Mouse (Mus musculus) ovary, postnatal 36 days (tissue): ENCODE results near the gene Carhsp1.

ENCODE experiments used
- DNase-seq: peaks from one replicate; pipeline ENCODE4 v3.0.0; 2022; ENCODE audit warnings: low spot score, mixed read lengths

The Carhsp1 gene

DNA sequence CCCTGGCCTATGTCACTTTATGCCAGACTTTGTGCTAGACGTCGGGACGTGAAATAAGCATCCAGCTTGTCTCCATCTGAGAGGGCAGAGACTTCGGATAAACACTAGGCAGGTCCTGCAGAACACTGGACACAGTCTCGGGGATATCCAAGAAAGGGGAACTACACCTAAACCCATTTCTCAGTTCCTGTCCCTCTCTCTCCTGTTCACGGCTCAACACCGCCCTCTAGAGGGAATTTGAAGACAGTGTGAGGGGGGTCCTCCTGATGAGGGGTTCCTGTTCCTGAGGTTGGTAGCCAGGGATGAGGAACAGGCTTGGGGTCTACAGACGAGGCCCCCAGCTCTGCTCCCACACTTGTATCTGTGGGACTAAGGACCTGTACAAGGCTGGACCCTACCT is 2.2 kb upstream of the Carhsp1 start:
- no peak for DNase-seq

DNA sequence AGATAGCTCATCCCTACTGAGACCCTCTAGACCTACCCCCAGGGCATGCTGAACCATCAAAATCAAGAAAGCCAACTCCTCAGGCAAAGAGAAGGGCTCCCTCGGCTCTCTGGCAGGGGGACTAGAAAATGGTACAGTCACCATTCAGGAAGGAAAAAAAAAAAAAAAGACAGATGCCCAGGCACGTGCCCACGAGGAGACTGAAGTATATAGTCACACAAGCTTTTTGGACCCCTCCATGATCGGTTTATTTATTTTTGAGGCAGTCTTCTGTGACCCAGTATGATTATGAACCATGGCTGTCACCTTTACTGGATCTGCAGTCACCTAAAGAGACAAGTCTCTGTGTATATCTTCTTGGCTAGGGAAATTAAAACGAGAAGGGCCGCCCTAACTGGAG is 1.4 kb upstream of the Carhsp1 start:
- no peak for DNase-seq

DNA sequence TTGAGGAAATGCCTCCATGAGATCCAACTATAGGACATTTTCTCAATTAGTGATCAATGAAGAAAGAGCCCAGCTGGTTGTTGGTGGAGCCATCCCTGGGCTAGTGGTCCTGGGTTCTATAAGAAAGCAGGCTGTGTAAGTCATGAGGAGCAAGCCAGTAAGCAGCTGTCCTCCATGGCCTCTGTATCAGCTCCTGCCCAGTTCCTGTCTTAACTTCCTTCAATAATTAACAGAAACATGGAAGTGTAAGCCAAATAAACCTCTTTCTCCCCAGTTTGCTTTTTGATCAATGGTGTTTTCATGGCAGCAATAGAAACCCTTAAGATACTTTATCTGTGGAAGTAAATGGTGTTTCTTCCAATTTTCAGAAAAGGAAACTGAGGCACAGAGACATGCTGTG is 856 bp upstream of the Carhsp1 start:
- no peak for DNase-seq

DNA sequence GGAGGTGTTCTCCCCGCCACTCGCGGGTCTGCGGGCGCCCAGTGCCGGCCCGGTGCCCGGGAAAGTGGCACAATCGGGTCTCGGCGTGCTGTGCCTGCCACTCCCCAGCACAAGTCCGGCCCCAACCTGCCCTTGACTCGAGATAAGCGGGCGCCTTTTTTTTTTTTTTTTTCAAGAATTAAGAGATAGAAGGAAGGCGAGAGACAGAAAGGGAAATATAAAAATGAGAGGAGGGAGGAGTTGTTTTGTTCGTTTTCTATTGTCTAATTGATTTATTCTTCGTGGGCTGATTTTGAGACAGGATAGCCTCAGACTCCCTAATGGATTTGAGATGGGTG is 364 bp upstream of the Carhsp1 start:
- DNase-seq: no peak

DNA sequence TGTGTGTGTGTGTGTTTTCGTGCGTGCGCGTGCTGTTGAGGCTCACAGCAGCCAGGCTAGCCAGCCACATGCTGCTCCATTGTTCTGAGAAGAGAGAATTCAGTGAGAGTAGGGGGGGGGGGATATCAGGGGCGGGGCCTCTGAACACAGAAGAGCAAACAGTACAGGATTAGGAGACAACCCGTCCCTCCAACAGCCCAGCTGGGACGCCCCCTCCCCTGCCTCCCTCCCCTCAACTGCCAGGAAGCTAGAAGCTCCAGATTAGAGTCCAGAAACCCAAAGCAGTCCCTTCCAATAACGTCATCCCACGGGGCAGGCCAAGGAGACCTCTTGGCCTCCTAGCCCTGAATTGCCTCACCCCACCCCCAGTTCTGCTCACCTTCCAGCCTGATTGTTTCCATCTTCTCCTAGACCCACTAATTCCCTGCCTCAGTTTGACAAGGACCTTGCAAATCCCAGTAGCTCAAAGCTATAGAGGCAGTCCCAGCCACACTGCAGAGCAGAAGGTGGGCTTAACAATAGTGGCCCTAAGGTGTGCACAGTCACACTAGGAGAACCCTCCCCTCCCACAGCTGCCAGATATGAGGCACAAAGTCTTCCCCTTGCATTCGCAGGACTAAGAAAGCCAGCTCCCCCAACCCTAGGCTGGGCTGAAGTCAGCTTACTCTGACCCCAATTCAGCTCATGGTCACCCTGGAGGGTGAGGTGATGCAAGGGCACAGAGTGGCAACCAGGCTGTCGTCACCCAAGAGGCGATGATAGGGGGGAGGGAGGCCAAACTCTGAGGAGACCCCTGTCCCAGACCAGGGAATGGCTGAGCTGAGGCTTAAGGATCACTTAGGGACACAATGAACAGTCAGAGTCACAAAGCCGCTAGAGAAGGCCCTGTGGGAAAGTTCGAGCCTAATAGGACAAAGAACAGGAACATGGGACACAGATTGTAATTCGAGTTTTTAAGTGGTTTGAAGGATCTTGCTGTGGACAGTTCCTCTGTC is 1.6 kb downstream of the Carhsp1 start:
- DNase-seq: no peak

DNA sequence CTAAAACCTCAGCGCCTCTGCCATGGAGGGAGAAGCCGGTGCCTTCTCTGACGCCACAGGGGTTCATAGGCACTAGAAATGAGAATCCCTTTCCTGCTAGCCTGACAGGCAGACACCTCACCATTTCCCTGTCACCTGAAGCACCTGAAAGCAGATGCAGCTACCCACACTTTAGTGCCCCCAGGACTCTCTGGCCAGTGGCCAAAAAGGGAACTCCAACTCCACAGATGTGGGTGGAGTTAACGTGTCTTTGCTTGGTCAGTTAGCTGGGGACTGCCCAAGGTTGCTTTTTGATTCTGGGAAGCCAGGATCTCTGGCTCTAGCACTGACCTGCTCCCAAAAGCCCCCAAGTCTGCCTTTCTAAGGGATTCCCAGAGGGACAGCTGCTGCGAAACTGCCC is 2.5 kb downstream of the Carhsp1 start:
- no peak for DNase-seq

DNA sequence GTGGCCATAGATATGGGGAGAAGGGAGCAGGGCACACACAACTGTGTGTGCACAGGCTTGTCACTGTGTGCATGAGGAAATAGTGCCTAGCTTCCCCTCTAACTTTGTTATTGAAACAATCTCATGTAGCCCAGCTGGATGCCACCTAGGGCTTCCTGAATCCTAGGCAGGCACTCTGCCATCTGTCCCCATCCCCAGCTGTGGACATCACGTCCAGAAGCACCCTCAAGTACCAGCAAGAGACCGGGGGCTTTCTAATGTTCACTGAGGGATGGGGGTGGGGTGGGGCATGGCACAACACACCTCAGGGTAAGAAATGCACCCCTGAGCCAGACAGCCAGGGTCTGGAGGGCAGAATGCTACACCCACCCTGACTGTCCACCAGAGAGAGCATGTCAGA is 3.6 kb downstream of the Carhsp1 start:
- no peak for DNase-seq

DNA sequence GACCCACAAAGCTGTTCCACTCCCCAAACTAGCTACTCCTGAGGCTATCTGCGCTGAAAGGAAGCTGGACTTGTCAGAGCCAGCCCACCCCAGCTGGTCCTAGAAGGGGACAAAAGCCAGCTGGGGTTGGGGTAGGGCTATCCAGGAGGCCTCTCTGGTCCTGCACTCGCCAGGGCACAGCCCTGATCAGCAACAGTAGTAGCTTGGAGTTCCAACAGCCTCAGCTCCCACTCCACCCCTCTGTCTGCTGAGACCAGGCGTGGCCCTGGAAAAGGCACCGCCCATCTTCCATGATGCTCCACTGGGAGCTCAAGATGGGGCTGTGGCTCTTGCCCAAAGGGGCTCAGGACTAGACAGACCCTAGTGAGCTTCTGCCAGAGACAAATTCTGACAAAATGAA is 4.1 kb downstream of the Carhsp1 start:
- no peak for DNase-seq

DNA sequence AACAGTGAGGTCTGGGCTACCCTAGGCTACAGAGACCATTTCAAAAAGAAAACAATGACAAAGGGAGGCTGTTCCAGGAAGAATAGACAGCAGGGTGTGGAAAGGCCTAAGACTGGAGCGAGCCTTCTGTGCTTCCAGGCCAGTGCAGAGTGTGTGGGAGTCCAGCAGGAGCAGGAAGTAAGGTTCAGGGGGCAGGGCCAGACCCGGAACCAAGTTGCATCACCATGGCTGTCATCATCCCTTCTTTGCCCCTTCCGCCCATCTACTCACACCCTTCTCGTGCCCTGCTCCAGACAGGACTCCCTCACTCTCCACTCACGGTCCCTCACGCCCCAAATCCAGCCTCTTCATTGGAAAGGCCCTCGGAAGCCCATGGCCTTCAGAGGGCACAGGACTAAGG is 4.7 kb downstream of the Carhsp1 start:
- DNase-seq: no peak

DNA sequence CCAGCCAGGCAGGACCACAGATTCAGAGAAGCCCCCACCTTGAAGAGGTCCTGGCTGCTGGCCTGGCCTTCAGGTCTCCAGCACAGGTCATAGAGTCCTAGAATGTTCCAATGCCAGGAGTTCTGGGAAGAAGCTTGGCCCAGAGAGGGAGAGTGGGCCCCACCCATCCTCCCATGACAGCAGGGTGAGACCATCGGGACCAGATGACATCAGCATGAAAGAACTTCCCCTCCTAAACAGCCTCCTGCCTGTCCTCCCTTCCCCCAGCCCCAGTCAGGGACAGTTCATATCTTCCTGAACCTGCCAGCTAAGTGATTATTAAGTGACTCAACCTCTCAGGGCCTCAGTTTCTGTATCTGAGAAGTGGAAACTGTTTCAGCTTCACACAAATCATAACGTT is 5.5 kb downstream of the Carhsp1 start:
- no peak for DNase-seq

DNA sequence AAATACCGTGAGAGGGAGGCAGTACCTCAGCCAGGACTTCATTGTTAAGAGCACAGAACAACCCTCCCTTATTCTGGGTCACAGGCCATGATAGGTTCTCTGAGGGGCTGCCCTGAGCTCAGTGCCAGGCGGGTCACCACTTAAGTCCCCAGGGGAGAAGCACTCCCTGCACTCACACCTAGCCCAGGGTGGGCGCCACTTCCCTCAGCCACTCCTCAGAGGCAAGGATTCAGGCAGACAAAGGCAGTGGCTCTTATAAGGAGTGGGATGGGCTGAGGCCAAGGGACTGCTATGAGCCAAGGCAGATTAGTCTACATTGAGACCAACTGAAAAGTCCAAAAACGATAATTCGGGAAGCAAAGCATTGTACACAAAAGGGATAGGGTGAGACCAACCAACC is 6.6 kb downstream of the Carhsp1 start:
- no peak for DNase-seq

DNA sequence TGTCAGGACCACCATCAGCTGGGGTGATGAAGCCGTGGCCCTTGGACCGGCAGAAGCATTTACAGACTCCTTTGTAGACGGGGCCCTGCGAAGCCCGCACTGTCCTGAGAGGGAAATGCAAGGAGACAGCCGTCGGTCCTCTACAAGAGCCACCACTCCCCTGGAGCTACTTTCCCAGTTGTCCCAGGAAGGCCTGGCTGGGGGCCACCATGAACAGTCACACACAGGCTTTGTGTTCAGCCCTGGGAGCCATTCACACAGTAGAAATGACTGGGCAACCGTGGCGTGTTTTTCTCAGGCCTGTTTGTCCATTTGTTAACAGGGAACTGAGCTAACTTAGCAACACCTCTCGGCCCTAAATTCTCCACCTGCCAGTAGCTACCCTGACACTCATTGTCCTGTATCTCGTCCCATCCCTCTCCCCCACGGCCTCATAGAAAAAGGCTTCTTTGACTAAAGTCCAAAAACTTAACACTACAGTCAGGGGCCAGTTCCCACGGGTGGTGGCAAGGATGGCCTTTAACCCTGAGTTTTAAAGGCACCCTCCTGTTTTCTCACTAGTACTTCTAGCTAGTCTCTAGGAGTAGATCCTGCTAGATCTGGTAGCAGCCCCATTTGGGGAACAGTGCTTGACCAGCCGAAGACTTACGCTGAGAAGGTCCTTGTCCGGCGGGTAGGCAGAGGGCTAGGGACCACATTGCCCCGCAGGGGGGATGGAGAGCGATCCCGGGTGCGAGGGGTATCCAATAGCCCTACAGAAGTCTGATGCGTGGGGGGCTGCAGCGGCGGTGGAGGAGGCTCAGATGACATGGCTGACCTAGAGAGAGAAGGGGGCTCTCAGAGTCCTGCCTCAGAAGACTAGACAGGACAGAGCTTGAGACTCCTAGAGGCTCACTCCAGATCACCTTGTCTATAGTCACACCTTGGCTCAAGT is 8.1 kb downstream of the Carhsp1 start:
- DNase-seq: no peak

DNA sequence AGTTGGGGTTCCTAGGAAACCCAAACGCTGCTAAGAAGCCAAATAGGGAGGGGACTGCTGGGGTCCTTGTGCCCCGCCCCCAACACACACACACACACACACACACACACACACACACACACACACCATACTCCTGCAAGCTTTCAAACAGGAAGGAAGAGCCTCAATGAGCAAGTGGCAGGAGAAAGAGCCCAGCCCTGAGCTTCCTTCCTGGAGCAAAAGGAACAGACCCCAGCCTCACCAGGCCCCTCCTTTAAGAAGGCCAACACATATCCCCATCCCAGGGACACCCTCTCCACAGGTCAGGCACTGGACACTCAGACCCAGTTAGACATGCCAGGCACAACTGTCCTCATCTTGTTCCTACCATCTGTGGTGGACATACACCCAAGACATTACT is 8.9 kb downstream of the Carhsp1 start:
- no peak for DNase-seq

DNA sequence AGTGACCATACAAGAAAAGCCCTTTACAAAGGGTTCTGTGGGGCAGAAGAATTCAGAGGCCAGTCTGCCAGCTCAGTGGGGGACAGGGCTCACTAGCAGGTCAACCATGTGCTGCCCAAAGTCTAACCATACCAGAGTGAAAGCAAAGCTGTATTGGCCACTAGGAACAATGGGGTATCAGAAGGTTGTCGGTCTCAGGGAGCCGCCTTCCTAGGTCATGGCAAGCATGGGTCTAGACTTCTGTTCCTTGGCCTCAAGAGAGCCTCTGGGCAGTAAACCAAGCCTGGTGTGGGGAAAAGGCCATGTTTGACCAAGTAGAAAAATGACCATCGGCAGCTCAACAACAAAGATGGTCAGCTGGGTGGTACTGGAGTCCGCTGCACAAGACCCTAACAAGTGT is 13.2 kb downstream of the Carhsp1 start:
- peak; percentile 43 for DNase-seq

DNA sequence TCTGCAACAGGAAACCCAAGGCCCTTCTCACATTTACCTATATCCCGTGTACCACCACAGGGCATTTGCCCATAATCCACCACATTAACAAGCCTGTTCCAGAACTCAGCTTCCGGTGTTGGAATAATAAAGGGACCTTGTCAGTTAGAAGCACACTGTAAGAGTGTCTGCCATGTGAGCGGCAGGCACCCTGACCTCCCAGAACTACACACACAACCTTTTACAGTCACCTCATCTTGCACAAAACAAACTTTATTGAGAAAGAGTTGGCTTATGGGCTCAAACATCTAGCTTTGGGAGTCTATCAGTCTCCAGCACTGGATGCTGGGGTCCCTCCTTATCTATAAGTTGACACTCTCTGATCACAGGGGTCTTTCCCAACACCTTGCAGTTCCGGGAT is 13.6 kb downstream of the Carhsp1 start:
- DNase-seq: no peak

DNA sequence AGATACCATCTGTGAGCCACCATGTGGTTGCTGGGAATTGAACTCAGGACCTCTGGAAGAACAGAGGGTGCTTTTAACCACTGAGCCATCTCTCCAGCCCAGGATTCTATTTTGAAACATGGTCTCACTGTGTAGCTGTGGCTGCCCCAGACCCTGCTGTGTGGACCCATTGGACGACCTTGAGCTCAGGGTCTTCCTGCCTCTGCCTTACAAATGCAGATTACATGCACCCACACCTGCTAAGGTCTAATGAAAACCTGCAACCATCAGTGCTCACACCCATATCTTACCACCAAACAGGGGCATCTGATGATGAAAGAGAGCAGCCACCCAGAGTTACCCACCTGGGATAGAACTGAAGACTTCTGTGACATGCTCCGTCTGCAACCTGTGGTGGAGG is 15.7 kb downstream of the Carhsp1 start:
- no peak for DNase-seq

DNA sequence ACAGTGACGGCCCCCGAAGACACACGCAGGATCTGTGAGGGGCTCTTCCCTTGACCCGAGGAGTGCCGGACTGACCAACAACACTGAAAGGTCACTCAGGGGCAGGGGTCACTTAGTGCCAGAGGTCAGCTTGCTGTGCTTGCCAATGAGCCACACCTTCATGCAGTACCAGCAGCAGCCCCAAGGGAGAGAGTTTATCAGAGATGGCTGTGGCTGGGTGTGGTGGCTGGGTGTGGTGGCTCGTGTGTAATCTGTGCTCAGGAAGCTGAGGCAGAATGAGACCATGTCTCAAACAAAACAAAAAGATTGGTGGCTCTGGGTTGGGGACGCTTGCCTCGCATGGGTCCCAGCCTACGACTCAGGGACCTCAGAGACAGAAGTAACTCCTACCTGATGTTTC is 16.4 kb downstream of the Carhsp1 start:
- DNase-seq: no peak

DNA sequence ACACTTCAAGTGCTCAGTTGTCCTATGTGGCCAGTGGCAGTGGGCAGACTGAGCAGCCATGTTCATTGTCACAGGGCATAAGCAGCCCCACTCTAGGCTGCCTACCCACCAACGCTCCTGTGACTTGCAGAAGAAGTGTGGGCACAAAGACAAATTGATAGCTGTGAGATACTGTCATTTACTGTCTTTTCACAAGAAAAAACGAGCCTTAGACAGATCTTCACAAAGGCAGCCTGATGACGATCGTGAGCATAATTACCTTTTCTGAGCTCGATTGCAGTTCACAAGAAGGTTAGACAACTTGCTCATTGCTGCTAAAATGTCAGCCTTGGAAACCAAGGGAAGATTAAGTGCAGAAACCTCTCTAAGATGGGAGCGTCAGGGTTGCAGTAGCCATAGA is 16.8 kb downstream of the Carhsp1 start:
- no peak for DNase-seq

DNA sequence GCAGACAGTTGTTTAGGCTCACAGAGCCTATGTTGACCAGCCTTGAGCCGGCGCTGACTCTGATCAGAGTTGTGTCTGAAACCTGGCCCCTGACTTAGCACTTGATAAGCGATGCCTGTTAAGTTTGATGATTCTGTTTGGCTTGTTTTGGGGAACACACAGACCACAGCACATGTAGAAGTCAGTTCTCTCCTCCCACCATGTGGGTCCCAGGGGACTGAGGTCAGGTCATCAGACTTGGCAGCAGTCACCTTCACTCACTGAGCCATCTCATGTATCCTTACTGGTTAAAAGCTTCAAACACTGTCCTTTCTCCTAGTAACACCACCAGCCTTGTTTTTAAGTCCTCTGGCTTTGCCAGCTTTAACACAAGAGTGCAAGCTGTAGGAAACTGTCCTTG is 21.9 kb downstream of the Carhsp1 start:
- peak; percentile 55 for DNase-seq

DNA sequence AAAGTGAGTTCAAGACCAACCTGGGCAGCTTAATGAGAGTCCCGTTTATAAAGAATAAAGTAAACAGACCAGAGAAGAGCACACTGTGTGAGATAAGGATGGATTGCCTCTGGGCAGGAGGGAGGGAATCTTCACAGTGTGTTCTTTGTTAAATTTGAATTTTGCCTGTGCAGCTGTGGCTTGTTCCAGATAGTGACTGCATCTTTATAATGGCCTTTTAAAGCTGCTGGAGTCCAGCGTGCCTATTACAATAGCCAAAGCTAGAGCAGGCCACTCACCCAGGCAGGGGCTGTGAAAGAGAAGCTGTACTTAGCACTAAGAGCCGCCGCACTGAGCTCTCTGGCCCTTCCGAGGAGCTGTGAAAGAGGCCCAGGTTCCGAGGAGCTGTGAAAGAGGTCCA is 26.4 kb downstream of the Carhsp1 start:
- no peak for DNase-seq

DNA sequence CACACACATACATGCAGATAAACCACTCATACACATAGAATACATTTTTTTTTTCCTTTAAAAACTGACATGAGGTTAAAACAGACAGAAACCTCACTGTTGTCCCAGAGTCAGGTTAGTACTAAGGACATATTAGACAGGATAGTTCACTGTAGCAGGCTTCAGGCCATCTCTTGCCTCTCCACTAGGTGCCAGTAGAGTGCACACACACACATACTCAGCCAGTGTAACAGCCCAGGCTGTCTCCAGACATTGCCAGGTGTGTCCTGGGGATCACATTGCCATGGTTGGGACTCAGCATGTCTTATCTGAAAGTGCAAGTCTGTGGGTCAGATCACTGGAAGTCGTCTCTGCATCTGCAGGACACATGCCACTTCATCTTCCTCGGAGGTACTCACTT is 28.1 kb downstream of the Carhsp1 start:
- no peak for DNase-seq

DNA sequence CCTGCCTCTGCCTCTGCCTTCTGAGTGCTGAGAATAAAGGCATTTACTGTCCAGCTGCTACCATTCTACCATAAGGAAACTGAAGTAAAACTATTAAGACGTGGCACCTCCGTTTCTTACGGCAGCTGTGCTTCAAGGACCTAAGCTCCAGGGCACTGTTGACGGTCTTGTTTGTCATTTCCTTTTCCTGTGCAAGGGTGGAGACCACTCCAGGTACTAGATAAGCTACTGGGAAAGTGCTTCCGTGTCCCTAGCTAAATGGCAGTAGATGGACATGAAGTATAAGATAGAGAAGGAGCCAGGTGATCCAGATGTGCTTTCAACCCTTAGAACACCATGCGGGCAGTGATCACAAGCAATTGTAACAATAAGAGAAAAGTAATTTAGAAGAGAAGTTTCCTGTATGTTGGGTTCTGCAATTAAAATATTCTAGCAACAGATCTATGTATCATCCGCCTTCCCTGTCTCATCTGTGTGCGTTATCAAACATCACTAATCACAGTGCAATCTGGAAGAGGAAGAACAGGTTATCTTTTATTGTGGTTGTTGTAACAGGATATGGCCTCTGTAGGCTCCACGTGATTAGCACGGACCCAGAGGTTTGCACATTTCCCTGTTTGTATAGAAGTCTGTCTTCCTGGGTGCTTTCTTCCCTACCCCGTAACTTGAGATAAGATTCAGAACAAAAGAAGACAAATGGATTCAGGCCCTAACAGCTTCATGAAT is 32.3 kb downstream of the Carhsp1 start:
- DNase-seq: no peak
